Mouse (Mus musculus) layer of hippocampus, postnatal 25 days (tissue): Measurements from ENCODE around the gene Add2. TPM values are rescaled to one million over a fixed set of nuclear protein-coding genes. Genes with fewer than 3 reads are reported as not detected.

Source experiments
- total RNA-seq, 2 experiments: library from RNA; stranded (reverse); gene quantifications; 2 replicates each; pipeline ENCODE4 v1.2.3; 2021

Add2 gene
- total RNA-seq, 2 experiments from 2014 or later, result 279 to 295 TPM

Other genes with a start within 250 kb of the Add2 start
- 1 to 10 TPM; 1.3 TPM for gene Nat8f6, start 207.7 kb upstream of the Add2 start, total RNA-seq
- gene Nat8f5, start 207.7 kb upstream of the Add2 start, total RNA-seq, result 1 to 10 TPM; 5.3 to 6.9 TPM
- gene Nat8, start 196.6 kb upstream of the Add2 start, total RNA-seq, result 1 to 10 TPM; 2.7 to 4.2 TPM
- gene Nat8f2, start 159.5 kb upstream of the Add2 start, total RNA-seq, result 1 to 10 TPM; 1.9 to 2.5 TPM
- 1 to 10 TPM; 7.9 to 8.6 TPM for gene Nat8f4, start 123.8 kb upstream of the Add2 start, total RNA-seq
- gene Tprkb, start 116.8 kb upstream of the Add2 start, total RNA-seq, result 10 to 100 TPM; 72.4 to 81.7 TPM
- 10 to 100 TPM; 29.6 to 32.7 TPM for gene Nat8f1, start 113.0 kb upstream of the Add2 start, total RNA-seq
- gene Dusp11, start 67.0 kb upstream of the Add2 start, total RNA-seq, result 10 to 100 TPM; 56.0 to 94.4 TPM
- not detected for gene Figla, start 12.5 kb upstream of the Add2 start, total RNA-seq
- 10 to 100 TPM; 34.1 to 36.6 TPM for gene Tgfa, start 166.5 kb downstream of the Add2 start, total RNA-seq